Mouse (Mus musculus) fat pad, adult 2 months (tissue): ENCODE measurements around the gene Lhb.
"Not testable (repeated sequence)": the region's sequence is repeated elsewhere in the genome, so short reads cannot be mapped to it uniquely, and the experiment has no call there.

Source experiments
- DNase-seq: peaks from one replicate; pipeline ENCODE4 v3.0.0-alpha.2; 2011; ENCODE audit warnings: low read depth, low spot score; ENCODE audit errors: extremely low read depth

Lhb gene

DNA sequence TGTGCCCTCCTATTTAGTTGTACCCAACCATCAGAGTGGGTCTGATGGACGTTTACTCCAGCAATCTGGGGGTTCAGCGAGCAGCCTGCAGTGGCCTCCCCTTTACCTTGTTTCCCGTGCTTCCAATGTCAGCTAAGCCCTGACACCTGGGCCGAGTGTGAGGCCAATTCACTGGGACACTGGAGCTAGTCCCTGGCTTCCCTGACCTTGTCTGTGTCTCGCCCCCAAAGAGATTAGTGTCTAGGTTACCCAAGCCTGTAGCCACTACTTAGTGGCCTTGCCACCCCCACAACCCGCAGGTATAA is at the start of gene Lhb:
TSS of gene Lhb (plus strand) at position 206 of the 305 bp plus-strand sequence.
- DNase-seq, result no peak

DNA sequence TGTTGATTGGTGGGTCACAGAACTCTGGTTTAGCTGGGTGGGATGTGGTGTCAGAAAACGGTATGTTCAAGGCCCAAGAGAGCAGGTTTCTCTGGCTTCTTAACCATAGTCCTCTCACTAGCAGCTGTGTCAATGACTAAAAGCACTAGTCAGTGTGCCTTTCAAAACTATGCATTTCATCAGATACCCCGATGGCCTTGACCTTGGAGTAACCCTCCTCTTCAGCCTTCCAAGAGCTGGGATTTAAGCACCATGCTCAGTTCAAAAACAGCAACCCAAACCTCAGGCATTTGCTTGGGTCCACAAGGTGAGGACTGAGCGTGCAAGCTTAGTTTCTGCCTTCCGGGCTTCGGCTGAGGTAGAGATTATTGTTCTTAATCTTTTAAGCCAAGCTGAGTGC is 48.2 kb upstream of the Lhb start:
- no peak for DNase-seq

DNA sequence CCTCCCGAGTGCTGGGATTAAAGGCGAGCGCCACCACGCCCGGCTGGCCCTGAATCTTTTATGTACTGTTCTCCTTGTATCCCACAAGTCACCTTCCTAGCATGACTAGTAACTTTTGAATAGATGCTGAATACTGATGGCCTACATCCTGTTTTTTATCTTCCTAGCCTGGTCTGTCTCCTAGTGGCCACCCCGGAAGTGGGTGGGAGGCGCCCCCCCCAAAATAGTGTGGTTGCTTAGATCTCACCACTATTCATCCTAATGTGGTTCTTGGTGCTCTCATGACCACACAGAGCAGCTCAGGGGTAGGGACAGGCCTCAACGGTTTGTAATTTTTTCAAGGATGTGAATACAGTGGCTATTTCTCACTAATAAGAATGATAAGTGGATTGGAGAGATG is 46.0 kb upstream of the Lhb start:
- DNase-seq, result no peak

DNA sequence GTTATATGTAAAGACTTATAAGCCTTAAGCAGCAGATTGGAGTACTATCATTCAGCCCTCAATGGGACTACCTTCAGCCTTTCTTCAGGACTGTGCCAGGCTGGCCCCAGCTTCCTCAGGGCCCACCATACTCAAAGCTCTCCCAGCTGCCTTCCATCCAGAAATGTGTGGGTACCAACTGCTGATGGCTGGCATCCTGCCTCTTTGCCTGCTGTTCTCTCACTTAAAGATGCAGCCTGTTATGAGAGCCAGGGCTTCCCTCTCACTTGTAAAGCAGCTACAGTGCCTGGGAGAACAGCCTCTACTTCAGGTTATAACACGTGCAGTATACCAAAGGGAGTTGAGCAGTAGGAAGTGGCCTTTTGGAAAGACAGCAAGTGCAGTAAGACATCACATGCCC is 44.6 kb upstream of the Lhb start:
- DNase-seq, result no peak

DNA sequence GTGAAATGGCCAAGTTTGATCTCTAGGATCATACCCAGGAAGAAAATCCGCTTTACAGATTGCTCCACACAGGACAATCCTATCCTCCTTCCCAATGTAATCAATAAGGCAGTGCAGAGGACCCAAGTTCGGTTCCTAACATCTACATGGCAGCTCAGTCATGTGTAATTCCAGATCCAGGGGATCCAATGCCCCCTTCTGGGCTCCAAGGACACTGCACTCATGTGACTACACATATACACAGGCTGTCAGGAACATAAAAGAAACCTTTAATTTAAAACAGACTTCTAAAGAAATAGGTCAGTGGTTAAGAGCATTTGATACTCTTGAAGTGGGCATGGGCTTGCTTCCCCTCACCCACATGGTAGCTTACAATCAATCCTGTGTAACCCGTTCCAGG is 34.5 kb upstream of the Lhb start:
- DNase-seq, result no peak

DNA sequence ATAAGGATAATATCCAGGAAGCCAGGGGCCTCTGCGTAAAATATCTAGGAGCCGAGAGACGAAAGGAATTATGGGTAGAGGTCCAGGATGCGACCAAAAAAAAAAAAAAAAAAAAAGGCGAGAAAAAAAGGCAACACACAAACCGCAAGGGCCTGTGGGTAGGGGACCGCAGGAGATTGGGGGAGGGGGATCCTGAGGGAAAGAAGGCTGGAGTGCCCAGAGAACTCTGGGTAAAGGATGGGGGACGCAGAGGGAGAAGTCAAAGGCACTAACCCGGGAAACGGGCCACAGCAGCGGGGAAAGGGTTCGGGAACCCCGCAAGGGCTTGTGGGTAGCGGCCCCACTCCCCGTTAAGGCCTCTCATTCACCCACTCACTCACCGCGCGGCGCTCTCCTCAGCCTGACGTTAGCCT is 25.5 kb upstream of the Lhb start:
- no peak for DNase-seq

DNA sequence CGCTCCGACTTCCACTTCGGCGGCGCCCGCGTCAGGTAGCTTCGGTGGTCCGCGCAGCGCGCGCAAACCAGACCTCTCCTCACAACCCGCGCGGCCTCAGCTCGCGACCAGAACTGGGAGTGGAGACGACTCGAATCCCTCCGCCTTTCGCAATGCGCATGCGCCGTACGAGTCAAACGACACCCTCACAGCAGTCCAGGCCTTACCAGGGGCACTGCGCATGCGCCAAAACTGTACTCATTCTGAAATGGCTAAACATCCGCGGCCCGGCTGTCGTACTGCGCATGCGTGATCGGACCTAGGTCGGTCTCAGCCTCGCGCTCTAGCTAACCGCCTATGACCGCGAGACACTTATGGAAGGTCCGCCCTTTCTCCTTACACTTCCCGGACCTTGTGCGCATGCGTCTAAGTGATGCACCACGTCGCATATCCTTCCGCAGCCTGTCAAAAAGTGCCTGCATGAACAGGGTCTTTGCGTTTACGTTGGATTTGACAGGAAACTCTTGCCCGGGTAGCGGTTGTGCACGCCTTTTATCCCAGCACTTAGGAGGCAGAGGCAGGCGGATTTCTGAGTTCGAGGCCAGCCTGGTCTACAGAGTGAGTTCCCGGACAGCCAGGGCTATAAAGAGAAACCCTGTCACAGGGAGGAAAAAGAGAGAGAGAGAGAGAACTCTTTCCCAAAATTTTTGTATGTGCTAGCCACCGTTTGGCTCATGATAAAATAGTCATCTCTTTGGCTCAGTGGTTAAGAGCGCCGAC is 24.9 kb upstream of the Lhb start, which contains the start of gene Snrnp70:
TSS of gene Snrnp70 (minus strand) at position 165 of the 759 bp plus-strand sequence.
- DNase-seq, result peak; percentile 98

DNA sequence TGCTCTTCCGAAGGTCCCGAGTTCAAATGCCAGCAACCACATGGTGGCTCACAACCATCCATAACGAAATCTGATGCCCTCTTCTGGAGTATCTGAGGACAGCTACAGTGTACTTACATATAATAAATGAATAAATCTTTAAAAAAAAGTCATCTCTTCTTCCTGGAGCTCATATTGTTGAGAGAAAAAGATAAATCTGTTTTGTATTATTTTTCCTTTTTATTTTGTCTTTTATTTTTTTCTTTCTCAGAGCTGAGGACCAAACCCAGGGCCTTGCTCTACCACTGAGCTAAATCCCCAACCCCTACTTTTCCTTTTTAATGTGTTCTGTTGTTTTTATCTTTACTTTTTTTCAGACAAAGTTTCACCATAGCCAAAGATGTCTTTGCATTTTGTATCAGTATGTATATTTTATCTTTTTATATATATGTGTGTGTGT is 24.3 kb upstream of the Lhb start:
- not testable (repeated sequence) for DNase-seq

DNA sequence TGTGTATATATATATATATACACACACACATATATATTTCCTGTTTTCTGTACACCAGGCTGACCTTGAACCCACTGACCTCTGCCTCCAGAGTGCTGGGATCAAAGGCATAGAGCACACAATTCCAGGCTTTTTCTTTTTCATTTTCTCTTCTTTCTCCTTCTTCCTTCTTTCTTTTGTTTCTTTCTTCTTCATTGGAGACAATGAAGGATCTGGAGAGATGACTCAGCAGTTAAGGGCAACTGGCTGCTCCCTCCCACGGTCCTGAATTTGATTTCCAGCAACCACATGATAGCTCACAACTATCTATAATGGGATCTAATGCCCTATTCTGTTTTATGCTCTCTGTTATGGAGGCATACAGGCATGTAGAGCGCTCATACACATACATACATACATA is 23.8 kb upstream of the Lhb start:
- no peak for DNase-seq

DNA sequence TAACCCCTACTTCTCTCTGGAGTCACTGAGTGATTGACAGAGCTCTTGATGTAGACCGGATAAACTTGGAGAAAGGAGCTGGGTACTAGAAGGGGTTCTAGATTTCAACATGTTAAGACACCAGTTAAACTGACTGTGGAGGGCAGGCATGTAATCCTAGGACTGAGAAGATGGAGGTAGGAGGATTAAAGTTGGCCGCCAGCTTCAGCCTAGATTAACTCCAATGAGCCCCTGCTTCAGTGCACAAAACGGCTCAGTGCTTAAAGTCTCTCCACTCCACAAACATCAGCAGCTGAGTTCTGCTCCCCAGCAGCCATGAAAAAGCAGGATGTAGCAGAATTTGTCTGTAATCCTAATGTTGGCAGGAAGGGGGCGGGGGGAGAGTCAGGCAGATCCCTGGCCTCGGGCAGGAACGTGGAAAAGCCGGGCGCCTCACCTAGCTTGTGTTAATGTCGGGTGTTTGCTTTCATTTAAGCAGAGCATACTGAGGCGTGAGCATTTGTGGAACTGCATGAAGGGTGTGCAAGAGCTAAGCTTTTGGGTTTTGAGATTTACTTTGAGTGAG is 19.0 kb upstream of the Lhb start:
- DNase-seq, result no peak

DNA sequence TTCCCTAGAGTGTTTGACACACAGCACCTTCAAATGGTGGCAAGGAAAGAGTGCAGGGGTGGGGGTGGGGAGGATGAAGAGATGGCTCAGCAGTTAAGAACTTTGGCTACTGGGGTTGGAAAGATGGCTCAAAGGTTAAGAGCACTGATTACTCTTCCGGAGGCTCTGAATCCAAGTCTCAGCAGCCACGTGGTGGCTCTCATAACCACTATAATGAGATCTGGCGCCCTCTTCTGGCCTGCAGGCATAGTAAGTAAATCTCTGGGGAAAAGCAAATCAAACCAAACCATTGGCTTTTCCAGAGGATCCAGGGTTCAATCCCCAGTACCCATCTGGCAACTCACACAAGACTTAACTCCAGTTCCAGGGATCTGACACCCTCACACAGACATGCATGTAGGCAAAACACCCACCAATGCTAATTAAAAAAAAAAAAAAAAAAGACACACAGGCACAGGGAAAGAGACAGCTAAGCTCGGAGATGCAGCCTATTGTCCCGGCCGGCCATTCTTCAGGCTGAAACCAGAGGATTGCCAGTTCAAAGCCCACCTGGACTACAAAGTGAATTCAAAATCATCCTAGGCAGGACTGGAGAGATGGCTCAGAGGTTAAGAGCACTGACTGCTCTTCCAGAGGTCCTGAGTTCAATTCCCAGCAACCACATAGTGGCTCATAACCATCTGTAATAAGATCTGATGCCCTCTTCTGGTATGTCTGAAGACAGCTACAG is 16.9 kb upstream of the Lhb start:
- DNase-seq, result no peak

DNA sequence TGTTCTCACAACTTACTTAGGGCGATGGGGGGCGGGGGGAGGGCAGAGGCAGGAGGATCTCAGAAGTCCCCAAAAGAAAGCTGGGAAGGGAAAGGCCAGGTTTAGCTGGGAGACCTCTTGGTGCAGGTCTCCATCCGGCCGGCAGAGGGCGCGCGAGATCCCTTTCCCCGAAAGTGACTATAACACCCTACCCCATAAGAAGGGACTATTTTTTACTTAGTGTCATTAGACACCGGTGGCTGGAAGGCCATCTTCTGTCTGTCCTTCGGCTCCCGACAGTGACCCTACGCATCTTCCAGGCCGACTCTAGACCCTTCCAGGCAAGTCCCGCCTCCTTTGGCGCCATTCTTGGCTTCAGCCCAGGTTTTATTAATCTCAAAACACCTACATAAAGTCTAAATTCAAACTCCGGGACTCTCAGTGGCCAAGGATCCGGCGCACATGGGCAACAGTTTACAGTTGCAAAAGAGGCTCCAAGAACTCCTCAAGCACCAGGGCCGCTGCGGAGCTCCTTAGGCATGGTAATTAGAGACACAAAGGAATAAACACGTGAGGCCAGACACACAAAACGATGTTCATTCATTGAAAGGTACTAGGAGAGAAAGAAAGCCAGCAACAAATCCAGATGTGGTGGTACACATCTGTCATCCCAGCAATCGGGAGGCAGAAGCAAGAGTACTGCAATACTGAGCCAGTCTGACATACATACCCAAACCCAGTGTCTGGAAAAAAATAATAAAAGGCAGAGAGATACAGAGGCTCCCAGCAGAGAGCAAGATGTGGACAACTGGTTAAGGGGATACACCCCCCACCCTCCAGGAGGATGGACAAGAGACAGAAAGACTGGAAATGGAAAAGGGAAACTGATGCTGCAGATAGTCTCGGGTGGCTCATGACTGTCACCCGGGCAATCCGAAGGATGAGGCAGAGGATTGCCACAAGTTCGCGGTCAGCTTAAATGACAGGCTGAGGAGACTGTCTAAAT is 15.2 kb upstream of the Lhb start, which contains the start of gene Kcna7:
TSS of gene Kcna7 (plus strand) at position 563 of the 985 bp plus-strand sequence.
- DNase-seq, result no peak

DNA sequence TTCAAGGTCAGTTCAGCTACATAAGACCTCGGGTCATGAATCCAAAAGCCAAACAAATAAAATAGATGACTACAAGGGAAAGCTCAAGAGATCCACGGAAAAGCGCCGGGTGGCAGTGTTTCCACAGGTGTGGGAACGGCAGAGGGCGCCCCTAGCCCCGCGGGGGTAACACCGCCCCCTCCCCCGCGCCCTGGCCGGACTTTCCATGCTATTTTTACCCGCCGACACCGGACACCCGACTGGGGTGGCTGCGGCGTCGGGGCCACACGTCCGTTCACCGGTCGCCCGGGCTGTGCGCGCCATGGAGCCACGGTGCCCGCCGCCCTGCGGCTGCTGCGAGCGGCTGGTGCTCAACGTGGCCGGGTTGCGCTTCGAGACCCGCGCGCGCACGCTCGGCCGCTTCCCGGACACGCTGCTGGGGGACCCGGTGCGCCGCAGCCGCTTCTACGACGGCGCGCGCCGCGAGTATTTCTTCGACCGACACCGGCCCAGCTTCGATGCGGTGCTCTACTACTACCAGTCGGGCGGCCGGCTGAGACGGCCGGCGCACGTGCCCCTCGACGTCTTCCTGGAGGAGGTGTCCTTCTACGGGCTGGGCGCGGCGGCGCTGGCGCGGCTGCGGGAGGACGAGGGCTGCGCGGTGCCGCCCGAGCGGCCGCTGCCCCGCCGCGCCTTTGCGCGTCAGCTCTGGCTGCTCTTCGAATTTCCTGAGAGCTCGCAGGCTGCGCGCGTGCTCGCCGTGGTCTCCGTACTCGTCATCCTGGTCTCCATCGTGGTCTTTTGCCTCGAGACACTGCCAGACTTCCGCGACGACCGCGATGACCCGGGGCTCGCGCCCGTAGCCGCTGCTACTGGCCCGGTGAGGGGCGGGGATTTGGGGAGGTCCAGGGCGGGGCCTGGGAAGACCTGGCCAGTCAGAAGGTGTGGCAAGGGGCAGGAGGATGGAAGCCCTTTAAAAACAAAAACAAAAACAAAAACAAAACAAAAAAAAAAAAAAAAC is 14.2 kb upstream of the Lhb start:
- DNase-seq, result no peak

DNA sequence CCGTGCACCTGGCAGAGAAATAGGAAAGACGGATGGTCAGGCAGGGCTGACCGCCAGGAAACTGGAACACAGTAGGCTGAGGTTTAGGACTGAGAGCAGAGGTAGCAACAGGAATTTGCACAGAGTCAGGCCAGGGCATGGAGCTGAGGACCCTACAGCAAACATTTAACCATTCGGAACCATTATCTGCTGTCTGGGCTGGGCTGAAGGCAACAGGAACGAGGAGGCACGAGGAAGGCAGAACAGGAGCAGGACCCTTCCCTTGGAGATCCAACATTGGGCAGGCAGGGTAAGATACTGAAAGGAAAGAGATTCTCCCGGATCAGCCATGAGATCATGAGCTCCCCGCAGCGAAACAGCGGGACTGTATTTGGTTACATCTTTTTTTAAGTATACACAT is 12.8 kb upstream of the Lhb start:
- DNase-seq, result no peak

DNA sequence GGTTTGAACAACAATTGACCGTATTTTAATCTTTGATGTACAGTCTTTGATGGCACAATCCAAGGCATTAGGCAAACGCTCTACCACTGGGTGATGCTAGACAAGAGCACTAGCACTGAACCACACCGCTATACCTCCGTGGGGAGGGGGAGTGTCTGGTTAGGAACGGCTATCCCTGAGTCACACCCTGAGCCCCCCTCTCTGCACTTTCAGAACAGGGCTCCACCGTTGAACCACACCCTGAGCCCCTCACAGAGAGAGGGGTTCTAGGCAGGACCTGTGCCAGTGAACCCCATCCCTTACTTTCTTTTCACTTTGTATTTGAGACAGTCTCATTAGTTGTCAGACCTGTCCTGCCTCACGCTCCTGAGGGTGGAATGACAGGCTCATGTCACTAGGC is 12.3 kb upstream of the Lhb start:
- no peak for DNase-seq

DNA sequence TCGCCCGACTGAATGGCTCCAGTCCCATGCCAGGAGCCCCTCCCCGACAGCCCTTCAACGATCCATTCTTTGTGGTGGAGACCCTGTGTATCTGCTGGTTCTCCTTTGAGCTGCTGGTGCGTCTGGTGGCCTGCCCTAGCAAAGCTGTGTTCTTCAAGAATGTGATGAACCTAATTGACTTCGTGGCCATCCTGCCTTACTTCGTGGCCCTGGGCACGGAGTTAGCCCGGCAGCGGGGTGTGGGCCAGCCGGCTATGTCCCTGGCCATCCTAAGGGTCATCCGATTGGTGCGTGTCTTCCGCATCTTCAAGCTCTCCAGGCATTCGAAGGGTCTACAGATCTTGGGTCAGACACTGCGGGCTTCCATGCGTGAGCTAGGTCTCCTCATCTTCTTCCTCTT is 11.7 kb upstream of the Lhb start:
- no peak for DNase-seq

DNA sequence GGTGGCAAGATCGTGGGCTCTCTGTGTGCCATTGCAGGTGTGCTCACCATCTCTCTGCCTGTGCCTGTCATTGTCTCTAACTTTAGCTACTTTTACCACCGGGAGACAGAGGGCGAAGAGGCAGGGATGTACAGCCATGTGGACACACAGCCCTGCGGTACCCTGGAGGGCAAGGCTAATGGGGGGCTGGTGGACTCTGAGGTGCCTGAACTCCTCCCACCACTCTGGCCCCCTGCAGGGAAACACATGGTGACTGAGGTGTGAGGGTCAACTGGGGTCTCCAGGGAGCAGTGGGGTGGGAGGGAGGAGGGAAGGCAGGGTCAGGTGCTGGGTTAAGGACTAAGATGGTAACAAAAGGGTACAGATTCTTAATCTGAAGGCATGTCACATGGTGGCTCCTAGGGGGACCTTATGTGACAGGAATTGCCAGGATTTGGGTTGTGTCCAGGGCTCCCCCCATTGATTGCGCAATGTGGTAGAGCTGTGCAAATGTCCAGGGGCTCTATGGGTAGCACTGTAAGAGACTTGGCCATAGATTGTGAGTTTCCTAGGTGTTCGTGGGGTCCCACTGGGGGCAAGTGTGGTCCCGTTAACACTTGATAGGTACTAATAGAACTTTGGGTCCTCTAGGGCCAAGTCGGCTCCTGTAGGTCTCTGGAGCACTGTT is 11.0 kb upstream of the Lhb start:
- no peak for DNase-seq

DNA sequence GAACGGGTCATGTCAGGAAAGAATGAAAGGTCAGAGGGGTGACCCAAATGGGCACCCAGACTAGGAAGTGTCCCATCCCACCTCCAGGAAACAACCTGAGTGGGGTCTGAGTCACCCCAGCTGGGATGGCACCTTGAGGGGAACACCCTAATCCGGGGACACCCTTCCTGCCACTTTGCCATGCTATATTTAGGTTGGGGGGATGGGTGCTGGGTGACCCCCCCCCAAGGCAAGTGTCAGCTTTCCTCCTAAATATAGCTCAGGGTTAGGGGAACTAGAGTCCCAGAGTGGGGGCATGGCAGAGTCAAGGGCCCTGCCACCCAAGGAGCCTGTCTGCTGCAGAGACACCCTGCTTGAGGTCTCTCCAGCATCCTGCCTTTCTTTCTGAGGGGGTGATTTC is 8.2 kb upstream of the Lhb start:
- DNase-seq, result no peak

DNA sequence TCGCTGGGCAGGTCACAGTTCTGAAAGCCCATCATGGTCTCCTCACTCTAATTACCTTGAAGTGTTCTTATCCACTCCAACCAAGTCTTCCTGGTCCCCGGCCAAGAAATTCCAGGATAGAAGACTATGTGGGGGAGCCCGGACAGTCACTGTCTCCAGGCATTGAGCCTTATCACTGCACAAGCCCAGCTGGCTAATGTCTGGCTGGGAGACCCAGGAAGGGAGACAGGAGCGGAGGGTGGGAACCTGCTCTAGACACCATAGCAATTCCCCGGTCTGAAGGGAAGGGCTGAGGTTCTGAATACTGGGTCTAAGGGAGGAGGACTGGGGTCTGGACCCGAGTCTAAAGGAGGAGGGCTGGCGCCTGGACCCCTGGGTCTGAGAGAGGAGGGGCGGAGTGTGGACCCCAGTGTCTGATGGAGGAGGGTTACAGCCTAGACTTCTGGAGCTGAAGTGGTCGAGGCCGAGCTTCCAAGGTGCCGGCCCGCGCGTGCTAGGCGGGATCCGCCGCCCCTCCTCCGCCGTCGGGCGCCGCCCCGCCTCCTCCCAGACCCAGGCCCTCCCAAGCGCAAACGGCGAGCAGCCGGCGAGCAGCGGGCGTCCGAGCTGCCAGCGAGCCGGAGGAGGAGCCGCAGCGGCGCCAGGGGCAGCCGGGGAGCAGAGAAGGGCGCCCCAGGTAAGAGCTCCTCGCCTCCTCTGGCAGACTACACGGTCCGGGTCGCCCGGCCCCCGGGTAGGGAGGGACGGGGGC is 7.3 kb upstream of the Lhb start, which contains the start of gene Ntf5:
TSS of gene Ntf5 (plus strand) at position 583 of the 751 bp plus-strand sequence.
- DNase-seq, result no peak
